Mouse (Mus musculus) G1E (cell line): ENCODE data around the gene Ddx1.

Source experiments
- CTCF ChIP-seq: IDR thresholded peaks from 2 replicates; pipeline ENCODE4 v1.5.1; 2012; ENCODE audit warnings: low read depth, low read length, inconsistent platforms, mixed read lengths
- GATA1 ChIP-seq: IDR thresholded peaks from 2 replicates; pipeline ENCODE4 v1.6.1; 2012; ENCODE audit warnings: borderline replicate concordance, low read length, inconsistent platforms, mixed read lengths
- TAL1 ChIP-seq: conservative IDR thresholded peaks from 2 replicates; pipeline ENCODE4 v1.6.1; 2012; ENCODE audit warnings: low read depth, low read length, inconsistent platforms, mixed read lengths

GRCm38 (mm10) chr12:13248691-13249572 lies at the start of gene Ddx1:
- TF ChIP-seq CTCF (no peak), TAL1 (no peak), GATA1 (no peak)
